Mouse (Mus musculus): ENCODE results near the gene Tjp1. TPM values are rescaled to one million over a fixed set of nuclear protein-coding genes. Genes with fewer than 3 reads are reported as not detected.
A peak's percentile ranks its signal among the peaks of the same experiment; 100 is the strongest.

Tjp1 gene
- polyA plus RNA-seq, 1 experiment from 2014 or later, result 24.2 TPM

- Histone ChIP-seq H3K9me3 (ENCODE audit: control insufficient read depth, low read length) (no peaks in the 10 kb centered on the region), H3K27me3 (replicated peaks; ENCODE audit: control insufficient read depth, insufficient read depth, low read length) (no peaks in the 10 kb centered on the region), H3K4me1 (replicated peaks; ENCODE audit: control insufficient read depth, insufficient read depth, low read length) (peaks cover 9% of the 10 kb centered on the region), H3K4me2 (ENCODE audit: low read length) (no peak overlapping the region), H3K4me3 (replicated peaks; ENCODE audit: low read length) (no peak overlapping the region), H3K27ac (ENCODE audit: low read length) (no peak overlapping the region), H3K36me3 (ENCODE audit: control insufficient read depth, insufficient read depth) (no peaks in the 10 kb centered on the region), H3K9ac (replicated peaks; ENCODE audit: low read depth, low read length) (no peak overlapping the region)
- no peak for ATAC-seq
- 14% methylated on average over 1 of the region's 1 CpGs for WGBS
Measured at GRCm38 (mm10) chr7:65366153-65366552, 161.4 kb downstream of the Tjp1 start.

DNA sequence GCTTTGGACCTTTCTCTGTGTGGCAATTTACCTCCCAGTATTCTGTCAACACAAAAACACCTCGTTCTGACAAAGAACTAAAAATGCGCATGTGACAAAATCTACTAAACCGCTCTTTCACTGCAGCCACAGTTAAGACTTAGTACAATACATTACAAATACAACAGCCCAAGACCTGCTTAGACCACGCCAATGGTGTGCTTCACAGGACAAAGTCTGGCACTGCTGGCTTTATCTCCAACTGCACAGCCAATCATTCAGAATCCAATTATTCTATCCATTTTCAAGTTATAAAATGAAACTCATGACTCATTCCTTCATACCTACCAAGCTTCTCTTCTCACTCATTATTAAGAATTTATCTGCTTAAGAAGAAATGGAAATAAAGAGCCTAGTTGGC is 162.0 kb downstream of the Tjp1 start:
- Histone ChIP-seq H3K4me1 (replicated peaks; ENCODE audit: control insufficient read depth, insufficient read depth, low read length) (peaks cover 9% of the 10 kb centered on the region), H3K27me3 (replicated peaks; ENCODE audit: control insufficient read depth, insufficient read depth, low read length) (no peaks in the 10 kb centered on the region), H3K4me2 (ENCODE audit: low read length) (no peak overlapping the region), H3K27ac (ENCODE audit: low read length) (no peak overlapping the region), H3K36me3 (ENCODE audit: control insufficient read depth, insufficient read depth) (no peaks in the 10 kb centered on the region), H3K4me3 (replicated peaks; ENCODE audit: low read length) (no peak overlapping the region), H3K9me3 (ENCODE audit: control insufficient read depth, low read length) (no peaks in the 10 kb centered on the region), H3K9ac (replicated peaks; ENCODE audit: low read depth, low read length) (no peak overlapping the region)
- WGBS, result 65% methylated on average over 4 of the region's 4 CpGs
- ATAC-seq, result no peak

- no peaks in the 10 kb centered on the region for H3K9me3 ChIP-seq (ENCODE audit: control insufficient read depth, low read length)
- H3K9ac ChIP-seq (replicated peaks; ENCODE audit: low read depth, low read length), result no peak overlapping the region
- ATAC-seq, result no peak
- H3K4me3 ChIP-seq (replicated peaks; ENCODE audit: low read length), result no peak overlapping the region
- H3K27ac ChIP-seq (ENCODE audit: low read length), result no peak overlapping the region
- peaks cover 11% of the 10 kb centered on the region for H3K4me1 ChIP-seq (replicated peaks; ENCODE audit: control insufficient read depth, insufficient read depth, low read length)
- H3K4me2 ChIP-seq (ENCODE audit: low read length), result no peak overlapping the region
- H3K27me3 ChIP-seq (replicated peaks; ENCODE audit: control insufficient read depth, insufficient read depth, low read length), result no peaks in the 10 kb centered on the region
- no peaks in the 10 kb centered on the region for H3K36me3 ChIP-seq (ENCODE audit: control insufficient read depth, insufficient read depth)
- 65% methylated on average over 3 of the region's 3 CpGs for WGBS
Measured at GRCm38 (mm10) chr7:65360278-65360677, 167.3 kb downstream of the Tjp1 start.

DNA sequence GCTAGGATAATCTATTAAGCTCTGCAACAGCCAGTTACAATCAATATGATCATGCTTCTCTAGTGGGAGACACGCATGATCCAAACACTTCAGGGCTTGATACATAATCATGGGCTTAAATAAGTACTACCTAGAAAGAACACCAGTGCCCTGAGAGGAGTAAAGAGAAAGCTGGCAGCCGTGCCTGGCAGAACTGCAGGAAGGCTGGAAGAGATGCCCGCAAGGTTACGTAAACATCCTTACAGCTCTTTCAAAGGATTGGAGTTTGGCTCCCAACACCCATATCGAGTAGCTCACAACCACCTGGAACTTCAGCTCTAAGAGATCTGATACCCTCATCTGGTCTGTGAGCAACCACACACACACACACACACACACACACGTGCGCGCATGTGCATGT is 167.8 kb downstream of the Tjp1 start:
- Histone ChIP-seq H3K27ac (ENCODE audit: low read length) (no peak overlapping the region), H3K4me2 (ENCODE audit: low read length) (no peak overlapping the region), H3K36me3 (ENCODE audit: control insufficient read depth, insufficient read depth) (no peaks in the 10 kb centered on the region), H3K9me3 (ENCODE audit: control insufficient read depth, low read length) (no peaks in the 10 kb centered on the region), H3K4me1 (replicated peaks; ENCODE audit: control insufficient read depth, insufficient read depth, low read length) (peaks cover 11% of the 10 kb centered on the region), H3K27me3 (replicated peaks; ENCODE audit: control insufficient read depth, insufficient read depth, low read length) (no peaks in the 10 kb centered on the region), H3K4me3 (replicated peaks; ENCODE audit: low read length) (no peak overlapping the region), H3K9ac (replicated peaks; ENCODE audit: low read depth, low read length) (no peak overlapping the region)
- no peak for ATAC-seq
- WGBS, result 70% methylated on average over 8 of the region's 8 CpGs

GRCm38 (mm10) chr7:65357538-65357937 is 170.0 kb downstream of the Tjp1 start:
- Histone ChIP-seq H3K27ac (ENCODE audit: low read length) (peak overlapping the region; percentile 29), H3K4me1 (replicated peaks; ENCODE audit: control insufficient read depth, insufficient read depth, low read length) (peaks cover 11% of the 10 kb centered on the region), H3K9ac (replicated peaks; ENCODE audit: low read depth, low read length) (no peak overlapping the region), H3K27me3 (replicated peaks; ENCODE audit: control insufficient read depth, insufficient read depth, low read length) (no peaks in the 10 kb centered on the region), H3K4me2 (ENCODE audit: low read length) (no peak overlapping the region), H3K36me3 (ENCODE audit: control insufficient read depth, insufficient read depth) (no peaks in the 10 kb centered on the region), H3K4me3 (replicated peaks; ENCODE audit: low read length) (no peak overlapping the region), H3K9me3 (ENCODE audit: control insufficient read depth, low read length) (no peaks in the 10 kb centered on the region)
- WGBS, result 6% methylated on average over 1 of the region's 1 CpGs
- ATAC-seq, result peak; percentile 74

DNA sequence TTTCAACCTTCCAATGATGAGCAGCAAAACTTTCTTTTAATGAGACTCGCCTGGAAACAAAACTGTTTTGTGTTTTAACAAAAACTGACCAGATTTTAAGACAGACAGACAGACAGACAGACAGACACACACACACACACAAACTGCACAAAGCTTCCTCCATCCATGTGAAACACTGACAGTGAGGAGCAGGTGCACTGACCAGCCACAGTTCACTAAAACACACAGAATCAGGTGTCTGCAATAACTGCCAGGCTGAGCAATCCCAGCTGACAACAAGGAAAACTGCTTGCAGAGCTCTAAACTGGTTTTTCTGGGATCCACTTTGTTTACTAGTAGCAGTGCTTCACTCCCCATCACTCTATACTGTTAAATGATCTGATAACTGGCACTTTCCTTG is 171.4 kb downstream of the Tjp1 start:
- H3K4me2 ChIP-seq (ENCODE audit: low read length), result no peak overlapping the region
- H3K9ac ChIP-seq (replicated peaks; ENCODE audit: low read depth, low read length), result no peak overlapping the region
- H3K4me1 ChIP-seq (replicated peaks; ENCODE audit: control insufficient read depth, insufficient read depth, low read length), result peaks cover 11% of the 10 kb centered on the region
- H3K9me3 ChIP-seq (ENCODE audit: control insufficient read depth, low read length), result no peaks in the 10 kb centered on the region
- no peaks in the 10 kb centered on the region for H3K36me3 ChIP-seq (ENCODE audit: control insufficient read depth, insufficient read depth)
- no peak for ATAC-seq
- H3K4me3 ChIP-seq (replicated peaks; ENCODE audit: low read length), result no peak overlapping the region
- no peaks in the 10 kb centered on the region for H3K27me3 ChIP-seq (replicated peaks; ENCODE audit: control insufficient read depth, insufficient read depth, low read length)
- H3K27ac ChIP-seq (ENCODE audit: low read length), result no peak overlapping the region
- WGBS, result 39% methylated on average over 1 of the region's 1 CpGs

DNA sequence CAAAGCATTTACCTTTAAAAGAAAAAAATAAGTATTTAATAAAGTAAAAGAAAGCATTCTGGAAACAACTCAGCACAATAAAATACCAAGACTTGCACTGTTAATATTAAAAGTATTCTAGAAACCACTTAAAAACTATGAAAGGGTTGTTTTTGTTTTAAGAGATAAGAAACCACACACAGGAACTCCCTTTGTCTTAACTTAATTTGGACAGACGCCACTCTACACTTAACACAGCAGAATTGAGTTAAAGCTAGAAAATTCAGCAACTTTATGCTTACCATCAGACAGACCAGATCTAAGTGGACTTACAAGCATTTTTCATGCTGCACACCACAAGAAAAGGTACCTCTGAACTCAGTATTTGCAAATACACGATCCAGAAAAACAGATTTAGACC is 172.7 kb downstream of the Tjp1 start:
- ATAC-seq, result no peak
- 76% methylated on average over 2 of the region's 2 CpGs for WGBS
- no peak overlapping the region for H3K4me2 ChIP-seq (ENCODE audit: low read length)
- no peak overlapping the region for H3K27ac ChIP-seq (ENCODE audit: low read length)
- H3K36me3 ChIP-seq (ENCODE audit: control insufficient read depth, insufficient read depth), result no peaks in the 10 kb centered on the region
- peaks cover 11% of the 10 kb centered on the region for H3K4me1 ChIP-seq (replicated peaks; ENCODE audit: control insufficient read depth, insufficient read depth, low read length)
- no peaks in the 10 kb centered on the region for H3K9me3 ChIP-seq (ENCODE audit: control insufficient read depth, low read length)
- no peak overlapping the region for H3K4me3 ChIP-seq (replicated peaks; ENCODE audit: low read length)
- H3K9ac ChIP-seq (replicated peaks; ENCODE audit: low read depth, low read length), result no peak overlapping the region
- H3K27me3 ChIP-seq (replicated peaks; ENCODE audit: control insufficient read depth, insufficient read depth, low read length), result no peaks in the 10 kb centered on the region

- Histone ChIP-seq H3K27ac (ENCODE audit: low read length) (no peak overlapping the region), H3K9ac (replicated peaks; ENCODE audit: low read depth, low read length) (no peak overlapping the region), H3K4me3 (replicated peaks; ENCODE audit: low read length) (no peak overlapping the region), H3K9me3 (ENCODE audit: control insufficient read depth, low read length) (no peaks in the 10 kb centered on the region), H3K27me3 (replicated peaks; ENCODE audit: control insufficient read depth, insufficient read depth, low read length) (no peaks in the 10 kb centered on the region), H3K4me2 (ENCODE audit: low read length) (no peak overlapping the region), H3K36me3 (ENCODE audit: control insufficient read depth, insufficient read depth) (no peaks in the 10 kb centered on the region), H3K4me1 (replicated peaks; ENCODE audit: control insufficient read depth, insufficient read depth, low read length) (no peaks in the 10 kb centered on the region)
- ATAC-seq, result no peak
- WGBS, result 77% methylated on average over 3 of the region's 4 CpGs
Measured at GRCm38 (mm10) chr7:65350348-65351079, 177.1 kb downstream of the Tjp1 start.

DNA sequence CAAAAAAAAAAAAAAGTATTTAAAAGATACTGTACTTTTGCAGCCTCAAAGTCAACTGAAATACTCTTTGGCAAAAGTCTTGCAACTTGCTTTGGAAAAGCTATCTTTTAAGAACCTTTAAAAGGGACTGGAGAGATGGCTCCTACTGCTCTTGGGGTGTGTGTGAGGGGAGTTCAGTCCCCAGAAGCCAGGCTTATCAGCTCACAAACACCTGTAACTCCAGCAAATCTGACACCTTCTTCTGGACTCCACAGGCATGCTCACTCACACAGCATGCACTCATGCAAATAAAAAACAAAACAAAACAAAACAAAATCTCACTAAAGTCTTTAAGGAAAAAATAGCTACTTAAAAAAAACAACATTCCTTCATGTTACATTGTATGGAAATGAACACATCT is 179.0 kb downstream of the Tjp1 start:
- Histone ChIP-seq H3K4me1 (replicated peaks; ENCODE audit: control insufficient read depth, insufficient read depth, low read length) (no peaks in the 10 kb centered on the region), H3K4me3 (replicated peaks; ENCODE audit: low read length) (no peak overlapping the region), H3K9ac (replicated peaks; ENCODE audit: low read depth, low read length) (no peak overlapping the region), H3K9me3 (ENCODE audit: control insufficient read depth, low read length) (no peaks in the 10 kb centered on the region), H3K36me3 (ENCODE audit: control insufficient read depth, insufficient read depth) (no peaks in the 10 kb centered on the region), H3K27ac (ENCODE audit: low read length) (no peak overlapping the region), H3K27me3 (replicated peaks; ENCODE audit: control insufficient read depth, insufficient read depth, low read length) (no peaks in the 10 kb centered on the region), H3K4me2 (ENCODE audit: low read length) (no peak overlapping the region)
- ATAC-seq, result no peak

DNA sequence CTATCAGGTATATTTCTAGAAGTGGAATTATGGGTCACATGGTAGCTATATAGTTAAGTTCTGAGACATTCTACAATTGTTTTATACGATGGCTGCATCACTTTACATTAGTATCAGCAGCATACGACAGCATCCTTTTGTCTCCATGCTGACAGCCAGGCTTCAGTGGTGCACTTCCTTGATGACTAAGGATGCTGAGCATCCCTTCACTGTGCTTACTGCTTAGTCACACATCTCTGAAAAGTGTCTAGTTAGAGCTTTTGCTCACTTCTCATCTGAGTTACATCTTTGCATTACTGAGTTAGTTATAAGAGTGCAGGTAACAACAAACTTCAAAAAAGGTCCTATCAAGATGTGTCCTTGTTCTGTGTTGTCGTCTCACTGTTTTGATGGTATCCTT is 182.3 kb downstream of the Tjp1 start:
- no peak for ATAC-seq
- H3K4me3 ChIP-seq (replicated peaks; ENCODE audit: low read length), result no peak overlapping the region
- H3K36me3 ChIP-seq (ENCODE audit: control insufficient read depth, insufficient read depth), result no peaks in the 10 kb centered on the region
- no peaks in the 10 kb centered on the region for H3K27me3 ChIP-seq (replicated peaks; ENCODE audit: control insufficient read depth, insufficient read depth, low read length)
- H3K4me2 ChIP-seq (ENCODE audit: low read length), result no peak overlapping the region
- H3K9ac ChIP-seq (replicated peaks; ENCODE audit: low read depth, low read length), result no peak overlapping the region
- no peak overlapping the region for H3K27ac ChIP-seq (ENCODE audit: low read length)
- H3K9me3 ChIP-seq (ENCODE audit: control insufficient read depth, low read length), result no peaks in the 10 kb centered on the region
- no peaks in the 10 kb centered on the region for H3K4me1 ChIP-seq (replicated peaks; ENCODE audit: control insufficient read depth, insufficient read depth, low read length)
- 82% methylated on average over 3 of the region's 3 CpGs for WGBS
